Comparison of ENCODE assay signal across 26 mouse cellular contexts in the genomic region with DNA sequence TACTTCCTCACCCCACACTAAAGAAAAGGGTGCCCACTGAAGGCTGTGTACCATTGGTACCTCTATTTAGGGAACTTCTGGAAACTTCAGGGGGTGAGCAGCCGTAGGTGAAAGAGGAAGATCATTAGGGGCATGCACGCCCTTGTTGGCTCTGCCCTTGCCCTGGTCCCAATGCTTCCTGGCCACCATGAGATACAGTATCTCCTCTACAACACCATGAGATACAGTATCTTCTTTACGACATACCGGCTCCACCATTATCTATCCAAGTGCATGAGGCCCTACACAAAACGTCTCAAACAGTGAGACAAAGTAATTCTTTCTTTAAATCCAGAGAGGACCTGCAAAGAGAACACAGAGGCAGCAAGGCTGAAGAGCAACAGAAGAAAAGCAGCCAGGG.
DNase-seq lines count a peak whose midpoint lies in the region; ATAC-seq and TF ChIP-seq lines count a peak whose summit lies in the region.
"Had no signal": no experiment of that assay in that cellular context is flagged by ENCODE, and none has a peak within 500 bp of the region (broad histone marks: within the 10 kb centered on the region; RNA-seq: fewer than 3 reads in every experiment).

No protein-coding gene starts in this region.

- TF ChIP-seq POLR2A in MEL (IDR thresholded peaks at IDR 0.05; ENCODE audit: control insufficient read depth in 1 of 2, insufficient read depth in 1 of 2, low read depth in 1 of 2, low read length in 2 of 2, poor library complexity in 1 of 2), result no peak

- no peaks in the 10 kb centered on the region for H3K27me3 ChIP-seq in liver, embryonic 11.5 days (replicated peaks; ENCODE audit: control insufficient read depth, insufficient read depth, low read length)
- no peaks in the 10 kb centered on the region for H3K27me3 ChIP-seq in MEL (ENCODE audit: control insufficient read depth in 1 of 2, insufficient read depth in 2 of 2, low read length in 2 of 2)
- H3K27me3 ChIP-seq in liver, embryonic 14.5 days (ENCODE audit: control insufficient read depth, insufficient read depth, low read length), result no peaks in the 10 kb centered on the region
- no peaks in the 10 kb centered on the region for H3K27me3 ChIP-seq in heart, embryonic 10.5 days (ENCODE audit: insufficient read depth, poor library complexity, severe bottlenecking)
- H3K27me3 ChIP-seq: CH12.LX; embryonic facial prominence, embryonic 13.5 days; embryonic facial prominence, embryonic 15.5 days; forebrain, embryonic 12.5 days had no signal

- TF ChIP-seq RAD21 in MEL (IDR thresholded peaks at IDR 0.05; ENCODE audit: low read depth, low read length), result no peak

- no peak for TF ChIP-seq CTCF in MEL (IDR thresholded peaks at IDR 0.05 in 2 of 3, conservative IDR thresholded peaks at IDR 0.05 in 1 of 3; ENCODE audit: control insufficient read depth in 1 of 3, insufficient read depth in 1 of 3, low read depth in 2 of 3, low read length in 3 of 3, poor library complexity in 1 of 3, severe bottlenecking in 1 of 3)
- no peak for TF ChIP-seq CTCF in liver, embryonic 14.5 days (IDR thresholded peaks at IDR 0.05; ENCODE audit: low read depth)

- no peak overlapping the region for H3K4me2 ChIP-seq in liver, embryonic 11.5 days
- H3K4me2 ChIP-seq in liver, embryonic 14.5 days (ENCODE audit: low read depth), result no peak overlapping the region
- H3K4me2 ChIP-seq: embryonic facial prominence, embryonic 13.5 days; embryonic facial prominence, embryonic 15.5 days; forebrain, embryonic 12.5 days had no signal

- DNase-seq in liver, embryonic 11.5 days (ENCODE audit: low spot score), result no peak
- DNase-seq in liver (no peak), MEL (ENCODE audit: low read depth, low spot score) (peak; percentile 51)
- peak in 1 of 3 experiments; percentile 2 for DNase-seq in liver, embryonic 14.5 days (ENCODE audit: low read depth in 3 of 3, low spot score in 3 of 3)
- no peak for DNase-seq in heart, embryonic 10.5 days (ENCODE audit: low spot score)
- DNase-seq: adrenal gland, adult 2 months; adrenal gland, postnatal 10 days; adrenal gland, postnatal 25 days; B cell, adult 2 months; cerebellum, adult 11 months; cerebellum, adult 18-20 months; cerebellum, adult 8-10 months; cerebellum, adult 9-11 months; cerebellum, postnatal 14 days; cerebellum, postnatal 36 days; embryo, embryonic 11 days had no signal

- H3K27ac ChIP-seq in liver, embryonic 11.5 days (ENCODE audit: low read depth, low read length), result no peak overlapping the region
- peak overlapping the region; percentile 33 for H3K27ac ChIP-seq in MEL (ENCODE audit: control insufficient read depth, low read depth, low read length)
- H3K27ac ChIP-seq in liver, embryonic 14.5 days, result no peak overlapping the region
- H3K27ac ChIP-seq in heart, embryonic 10.5 days, result no peak overlapping the region
- H3K27ac ChIP-seq: embryonic facial prominence, embryonic 13.5 days; embryonic facial prominence, embryonic 15.5 days; forebrain, embryonic 10.5 days; forebrain, embryonic 12.5 days had no signal

- H3K4me1 ChIP-seq in liver, embryonic 11.5 days (replicated peaks; ENCODE audit: control insufficient read depth, insufficient read depth, low read length), result no peaks in the 10 kb centered on the region
- peaks cover 8 to 20% of the 10 kb centered on the region in 2 experiments for H3K4me1 ChIP-seq in MEL (ENCODE audit: control insufficient read depth in 1 of 2, insufficient read depth in 2 of 2, low read length in 2 of 2)
- H3K4me1 ChIP-seq in liver, embryonic 14.5 days (replicated peaks; ENCODE audit: control insufficient read depth in 2 of 2, insufficient read depth in 2 of 2, low read length in 1 of 2), result no peaks in the 10 kb centered on the region
- H3K4me1 ChIP-seq in heart, embryonic 10.5 days, result no peaks in the 10 kb centered on the region
- H3K4me1 ChIP-seq: embryonic facial prominence, embryonic 13.5 days; embryonic facial prominence, embryonic 15.5 days; forebrain, embryonic 12.5 days had no signal

- ATAC-seq in liver, embryonic 11.5 days (replicated peaks; ENCODE audit: low FRiP score), result peak; percentile 61; the same call in 1 of the 2 replicates
- peak; percentile 60; the same call in 1 of the 2 replicates for ATAC-seq in liver, embryonic 14.5 days (ENCODE audit: insufficient read depth)
- ATAC-seq: CD4-positive, CD25-positive, alpha-beta regulatory T cell, adult 4 months; forebrain, embryonic 14.5 days; forebrain, embryonic 16.5 days had no signal

- H3K4me3 ChIP-seq in liver, embryonic 11.5 days (ENCODE audit: low read depth, low read length), result no peak overlapping the region
- H3K4me3 ChIP-seq in MEL (ENCODE audit: control insufficient read depth in 1 of 2, insufficient read depth in 1 of 2, low read depth in 2 of 2, low read length in 2 of 2), result 0 out of 4 replicates have a peak overlapping the region, but pooled peaks of 1 of the 2 experiments have one; percentile 19
- H3K4me3 ChIP-seq in liver, embryonic 14.5 days (ENCODE audit: insufficient read depth in 1 of 2, low read depth in 2 of 2, low read length in 2 of 2), result no peak overlapping the region
- no peak overlapping the region for H3K4me3 ChIP-seq in heart, embryonic 10.5 days
- H3K4me3 ChIP-seq: embryonic facial prominence, embryonic 13.5 days; embryonic facial prominence, embryonic 15.5 days; erythroblast, embryonic 14.5 days; forebrain, embryonic 10.5 days; forebrain, embryonic 12.5 days had no signal

- WGBS in liver, embryonic 11.5 days, result 51% methylated on average over 5 of the region's 5 CpGs
- 37% methylated on average over 5 of the region's 5 CpGs for WGBS in liver, embryonic 14.5 days (ENCODE audit: insufficient replicate concordance)
- WGBS in heart, embryonic 10.5 days, result 44% methylated on average over 5 of the region's 5 CpGs

- no peaks in the 10 kb centered on the region for H3K36me3 ChIP-seq in liver, embryonic 11.5 days (ENCODE audit: control insufficient read depth, insufficient read depth, low read length)
- peaks cover 0 to 16% of the 10 kb centered on the region in 2 experiments; a peak in 2 of 4 replicates for H3K36me3 ChIP-seq in MEL (ENCODE audit: control insufficient read depth in 1 of 2, insufficient read depth in 2 of 2, low read length in 2 of 2)
- no peaks in the 10 kb centered on the region for H3K36me3 ChIP-seq in liver, embryonic 14.5 days (replicated peaks; ENCODE audit: control insufficient read depth, insufficient read depth, low read depth)
- H3K36me3 ChIP-seq in heart, embryonic 10.5 days, result no peaks in the 10 kb centered on the region
- H3K36me3 ChIP-seq: embryonic facial prominence, embryonic 13.5 days; embryonic facial prominence, embryonic 15.5 days; forebrain, embryonic 12.5 days; G1E had no signal

- TF ChIP-seq EP300 in MEL (IDR thresholded peaks at IDR 0.05; ENCODE audit: low read depth in 1 of 2, low read length in 2 of 2), result peak; percentile 70 to 96
- no peak; the same call in 1 of the 2 replicates for TF ChIP-seq EP300 in liver, embryonic 14.5 days (IDR thresholded peaks at IDR 0.05; ENCODE audit: low read depth)

- H3K79me2 ChIP-seq in MEL (ENCODE audit: control insufficient read depth, insufficient read depth, low read length, poor library complexity), result no peaks in the 10 kb centered on the region

- H3K9me3 ChIP-seq in liver, embryonic 11.5 days (ENCODE audit: control insufficient read depth, low read length), result no peaks in the 10 kb centered on the region
- H3K9me3 ChIP-seq in MEL (replicated peaks; ENCODE audit: insufficient read depth, low read length), result no peaks in the 10 kb centered on the region
- no peaks in the 10 kb centered on the region for H3K9me3 ChIP-seq in liver, embryonic 14.5 days (ENCODE audit: control insufficient read depth, low read length)
- no peaks in the 10 kb centered on the region for H3K9me3 ChIP-seq in heart, embryonic 10.5 days
- H3K9me3 ChIP-seq: embryonic facial prominence, embryonic 13.5 days; embryonic facial prominence, embryonic 15.5 days; forebrain, embryonic 10.5 days; forebrain, embryonic 12.5 days; G1E had no signal

- no peak overlapping the region for H3K9ac ChIP-seq in liver, embryonic 11.5 days (ENCODE audit: low read depth, low read length)
- H3K9ac ChIP-seq in MEL (ENCODE audit: control insufficient read depth, low read depth, low read length, poor library complexity, severe bottlenecking), result no peak overlapping the region
- no peak overlapping the region for H3K9ac ChIP-seq in liver, embryonic 14.5 days (replicated peaks)
- H3K9ac ChIP-seq: embryonic facial prominence, embryonic 13.5 days; embryonic facial prominence, embryonic 15.5 days; forebrain, embryonic 12.5 days had no signal

TF ChIP-seq in MEL, 35 proteins besides CTCF, POLR2A, EP300 and RAD21 (continues in another document):
- TF ChIP-seq TAL1 (IDR thresholded peaks at IDR 0.05; ENCODE audit: low read length) (peak; percentile 36; the same call in 1 of the 2 replicates), ZKSCAN1 (IDR thresholded peaks at IDR 0.05; ENCODE audit: low read depth, low read length) (no peak), CHD1 (IDR thresholded peaks at IDR 0.05; ENCODE audit: low read depth, low read length) (no peak), ELF1 (IDR thresholded peaks at IDR 0.05; ENCODE audit: low read depth, low read length) (no peak), HCFC1 (IDR thresholded peaks at IDR 0.05; ENCODE audit: low read depth, low read length) (no peak), NELFE (IDR thresholded peaks at IDR 0.05; ENCODE audit: low read depth, low read length) (no peak), MXI1 (IDR thresholded peaks at IDR 0.05; ENCODE audit: low read depth, low read length) (0 out of 2 replicates have a peak, but pooled peaks have one; percentile 49), NRF1 (IDR thresholded peaks at IDR 0.05; ENCODE audit: insufficient read depth, low read depth, low read length, poor library complexity, severe bottlenecking) (0 out of 2 replicates have a peak, but pooled peaks have one; percentile 3), MYB (IDR thresholded peaks at IDR 0.05; ENCODE audit: low read depth, low read length) (peak; percentile 50; the same call in 1 of the 2 replicates), POLR2AphosphoS2 (IDR thresholded peaks at IDR 0.05; ENCODE audit: low read length) (no peak), GABPA (IDR thresholded peaks at IDR 0.05; ENCODE audit: low read depth, low read length) (no peak), TCF12 (IDR thresholded peaks at IDR 0.05; ENCODE audit: low read depth, low read length) (peak; percentile 95), MAFK (IDR thresholded peaks at IDR 0.05; ENCODE audit: borderline replicate concordance, low read depth, low read length) (no peak; the same call in 1 of the 2 replicates), KAT2A (conservative IDR thresholded peaks at IDR 0.05; ENCODE audit: low read depth, low read length) (no peak; the same call in 1 of the 2 replicates), JUND (IDR thresholded peaks at IDR 0.05; ENCODE audit: low read depth, low read length) (no peak), RCOR1 (IDR thresholded peaks at IDR 0.05; ENCODE audit: low read depth, low read length) (no peak), SIN3A (IDR thresholded peaks at IDR 0.05; ENCODE audit: low read length) (peak; percentile 71; the same call in 1 of the 2 replicates), ETS1 (IDR thresholded peaks at IDR 0.05; ENCODE audit: low read depth, low read length) (peak; percentile 77), E2F4 (IDR thresholded peaks at IDR 0.05; ENCODE audit: borderline replicate concordance, low read depth, low read length) (no peak)
